Mouse (Mus musculus) NIH3T3 (cell line): ENCODE data around the gene Psmd2.
A peak's percentile ranks its signal among the peaks of the same experiment; 100 is the strongest.

ENCODE experiments used
- DNase-seq: peaks from one replicate; pipeline ENCODE4 v3.0.0-alpha.2; 2012; ENCODE audit warnings: low read depth

Gene Psmd2

DNA sequence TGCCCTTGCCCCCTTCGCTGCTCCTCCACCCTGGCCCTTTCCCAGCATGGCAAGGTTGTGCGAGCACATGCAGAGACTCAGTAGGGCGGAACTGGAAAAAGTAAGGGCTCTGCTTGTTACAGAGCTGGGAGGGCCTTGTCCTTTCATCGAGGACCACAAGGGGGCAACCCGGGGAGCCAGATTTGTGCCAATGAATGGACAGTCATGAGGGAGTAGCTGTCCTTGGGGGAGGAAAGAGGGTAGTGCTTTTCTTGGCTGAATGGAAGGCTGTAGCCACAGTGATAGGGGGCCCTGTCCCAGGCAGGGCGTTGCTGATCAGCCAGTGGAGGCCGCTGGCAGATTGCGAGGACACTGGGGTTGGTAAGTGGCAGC is 51.1 kb downstream of the Psmd2 start:
- peak; percentile 85 for DNase-seq

DNA sequence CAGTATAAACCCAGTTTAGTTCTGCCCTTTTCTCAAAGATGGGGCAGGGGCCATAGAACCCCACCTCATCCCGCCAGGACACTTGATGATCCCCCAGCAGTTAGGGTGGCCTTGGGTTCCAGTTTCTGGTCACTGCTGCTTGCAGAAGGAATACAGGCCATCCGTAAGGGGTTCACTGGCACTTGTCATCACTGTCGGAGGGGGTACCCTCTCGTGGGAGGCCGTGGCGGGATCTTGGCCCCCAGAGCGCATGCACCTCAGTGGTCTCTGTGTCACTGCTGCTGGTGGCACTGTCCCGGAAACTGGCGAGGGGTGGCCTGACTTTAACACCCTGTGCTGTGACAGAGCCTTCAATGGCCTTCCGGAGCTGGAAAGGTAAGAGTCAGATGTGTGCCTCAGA is 51.6 kb downstream of the Psmd2 start:
- DNase-seq, result no peak

DNA sequence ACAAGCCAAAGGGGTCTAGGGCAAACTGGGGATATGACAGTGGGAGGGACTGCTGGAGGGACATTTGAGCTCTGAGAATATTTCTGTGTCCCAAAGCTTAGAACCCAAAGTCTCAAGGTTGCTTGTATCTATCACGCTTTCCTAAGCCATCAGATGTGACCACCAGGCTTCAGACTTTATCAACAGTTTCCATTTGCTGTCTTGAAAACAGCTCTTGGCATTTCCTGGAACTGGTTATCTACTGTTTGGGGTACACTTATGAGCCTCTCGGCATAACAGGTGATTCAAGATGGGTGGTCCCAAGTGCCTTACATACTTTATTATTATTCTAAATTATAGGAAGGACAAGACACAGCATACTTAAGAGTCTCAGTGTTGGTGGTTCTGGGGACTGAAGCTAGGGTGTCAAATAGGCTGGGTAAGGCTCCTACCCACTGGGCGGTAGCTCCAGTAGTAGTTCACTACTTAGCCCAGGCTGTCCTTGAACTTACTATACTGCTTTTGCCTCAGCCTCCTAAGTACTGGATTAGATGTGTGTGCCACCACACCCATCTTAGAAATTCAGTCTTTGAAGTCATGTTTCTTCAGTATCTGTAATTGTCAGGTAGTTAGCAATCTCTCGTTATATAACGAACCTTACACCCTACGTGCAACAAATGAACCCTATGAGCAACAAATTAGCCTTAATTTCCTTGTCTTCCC is 52.4 kb downstream of the Psmd2 start:
- DNase-seq, result no peak

DNA sequence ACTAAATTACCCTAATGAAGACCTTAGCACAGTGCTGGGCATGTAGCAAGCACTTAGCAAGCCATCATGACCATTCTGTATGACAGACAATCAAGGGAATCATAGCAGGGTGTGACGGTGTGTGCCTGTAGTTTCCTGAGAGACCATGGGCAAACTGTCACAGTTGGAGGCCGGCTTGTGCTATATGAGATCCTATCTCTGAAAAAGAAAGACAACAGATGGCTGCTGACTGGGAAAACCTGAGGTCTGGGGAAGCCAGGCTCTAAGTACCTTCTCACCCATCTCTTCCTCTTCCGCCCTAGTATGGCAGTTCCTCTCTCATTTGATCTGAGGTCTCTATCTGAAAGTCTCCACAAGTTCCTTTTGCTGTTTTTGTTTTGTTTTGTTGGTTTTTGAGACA is 54.3 kb downstream of the Psmd2 start:
- no peak for DNase-seq

- DNase-seq, result no peak
Observed at GRCm38 (mm10) chr16:20706407-20707055, 55.1 kb downstream of the Psmd2 start.

- no peak for DNase-seq
Observed at GRCm38 (mm10) chr16:20708220-20708938, 56.9 kb downstream of the Psmd2 start.

DNA sequence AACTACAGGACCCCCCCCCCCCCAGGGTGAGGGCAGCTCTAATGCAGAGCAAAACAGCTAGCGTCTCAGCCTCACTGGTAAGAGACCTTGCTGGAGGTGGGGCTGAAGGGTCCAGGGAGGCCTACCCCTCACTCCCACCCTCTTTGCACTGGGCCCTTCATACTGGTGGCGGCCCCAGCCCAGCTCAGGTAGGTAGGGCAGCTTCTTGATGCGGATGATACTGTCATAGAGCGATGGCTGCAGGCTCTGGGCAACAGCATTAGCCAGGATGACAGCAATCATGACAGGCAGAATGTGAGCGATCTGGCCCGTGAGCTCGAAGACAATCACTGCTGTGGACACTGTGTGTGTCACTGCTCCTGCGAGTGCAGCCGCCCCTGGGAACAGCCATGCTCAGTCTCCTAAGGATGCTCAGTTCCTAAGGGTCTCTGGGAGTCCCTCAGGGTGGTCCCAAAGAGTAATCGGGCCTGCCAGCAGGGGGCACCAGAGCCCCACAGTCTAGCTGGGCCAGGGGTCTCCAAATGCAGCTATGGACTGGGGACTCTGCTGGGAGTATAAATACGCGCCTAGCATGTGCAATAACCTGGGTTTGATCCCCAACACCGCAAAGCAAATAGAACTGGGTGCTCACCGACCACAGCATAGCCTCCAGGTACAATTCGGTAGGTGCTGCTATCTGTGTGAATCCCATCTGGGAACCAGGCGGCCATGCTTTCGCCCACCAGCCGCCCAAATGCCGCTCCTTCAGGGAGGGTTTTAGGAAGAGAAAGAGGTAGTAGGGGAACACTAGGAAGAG is 57.7 kb downstream of the Psmd2 start:
- DNase-seq, result no peak

DNA sequence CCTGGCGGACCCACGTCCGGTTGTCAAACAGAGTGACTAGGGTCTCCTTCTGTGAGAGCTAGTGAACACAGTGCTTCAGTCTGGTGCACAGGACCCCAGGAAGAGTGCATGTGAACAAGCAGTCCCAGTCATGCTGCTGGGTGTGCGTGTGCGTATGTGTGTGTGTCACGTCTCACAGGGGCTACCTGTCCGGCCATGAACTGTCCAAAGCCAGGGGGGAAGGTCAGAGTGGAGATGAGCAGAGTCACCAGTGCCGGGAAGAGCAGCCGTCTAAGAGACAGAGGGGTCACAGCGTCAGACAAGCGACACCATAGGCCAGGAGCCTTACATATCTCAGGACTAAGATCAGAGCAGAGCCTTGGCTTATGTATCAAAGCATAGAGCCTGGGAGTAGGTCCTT is 58.9 kb downstream of the Psmd2 start:
- no peak for DNase-seq

- no peak for DNase-seq
Observed at GRCm38 (mm10) chr16:20710810-20711209, 59.4 kb downstream of the Psmd2 start.

DNA sequence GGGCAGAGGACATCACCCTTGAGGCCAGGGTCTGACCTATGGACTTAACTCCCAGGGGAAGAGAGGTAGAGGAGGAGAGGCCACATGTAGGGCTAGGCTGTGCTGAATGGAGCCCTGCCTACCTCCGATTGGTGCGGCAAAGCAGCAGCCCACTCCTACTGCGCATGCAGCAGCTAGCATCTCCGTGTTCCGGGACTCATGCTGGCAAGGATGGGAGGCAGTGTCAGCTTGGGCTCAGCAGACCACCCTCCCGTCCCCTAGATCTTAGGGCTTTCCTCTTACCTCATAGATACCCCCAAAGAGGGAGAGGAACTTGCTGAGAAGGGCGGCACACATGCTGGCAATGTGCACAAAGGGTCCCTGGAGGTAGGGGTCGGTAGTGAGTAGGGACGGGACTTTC is 60.7 kb downstream of the Psmd2 start:
- no peak for DNase-seq

- no peak for DNase-seq
Observed at GRCm38 (mm10) chr16:20712889-20713288, 61.4 kb downstream of the Psmd2 start.
